Mouse (Mus musculus) embryonic facial prominence, embryonic 10.5 days (tissue): ENCODE results near the gene Rai1. TPM values are rescaled to one million over a fixed set of nuclear protein-coding genes. Genes with fewer than 3 reads are reported as not detected.

Experiments
- DNase-seq: peaks from one replicate; pipeline ENCODE4 v3.0.0-alpha.2; 2017; ENCODE audit warnings: low spot score
- H3K27ac ChIP-seq: fragments of 300-500 bp; sonication (generic); replicated peaks from 2 replicates; pipeline ENCODE4 v1.5.1; 2016; ENCODE audit warnings: mild to moderate bottlenecking
- H3K27me3 ChIP-seq: fragments of 300-500 bp; sonication (generic); replicated peaks from 2 replicates; pipeline ENCODE4 v1.6.1; 2016; ENCODE audit warnings: low read depth, mild to moderate bottlenecking; ENCODE audit not compliant: poor library complexity, severe bottlenecking
- H3K36me3 ChIP-seq: fragments of 300-500 bp; sonication (generic); replicated peaks from 2 replicates; pipeline ENCODE4 v1.6.1; 2016; ENCODE audit warnings: mild to moderate bottlenecking, moderate library complexity
- H3K4me1 ChIP-seq: fragments of 300-500 bp; sonication (generic); 2 replicates; pipeline ENCODE4 v1.6.1; 2016
- H3K4me3 ChIP-seq: fragments of 300-500 bp; sonication (generic); 2 replicates; pipeline ENCODE4 v1.5.1; 2016; ENCODE audit warnings: mild to moderate bottlenecking, moderate library complexity
- H3K9me3 ChIP-seq: fragments of 300-500 bp; sonication (generic); 2 replicates; pipeline ENCODE4 v1.6.1; 2016; ENCODE audit warnings: mild to moderate bottlenecking
- whole genome bisulfite sequencing: fragments of 180-500 bp; shearing (Covaris S2); methylation state at CpG from one replicate; pipeline ENCODE4 v1.1.7; 2016; 5-methylcytosine and 5-hydroxymethylcytosine counted together
- polyA plus RNA-seq: library from polyadenylated mRNA; unstranded; fragments of >200 nt; fragmentation: Nextera tagmentation; extraction: Ambion mirVana; gene quantifications from 2 replicates; pipeline ENCODE4 v1.2.1, GENCODE M21; 2016

The Rai1 gene
- polyA plus RNA-seq, 1 experiment from 2014 or later, result 33.8 TPM

DNA sequence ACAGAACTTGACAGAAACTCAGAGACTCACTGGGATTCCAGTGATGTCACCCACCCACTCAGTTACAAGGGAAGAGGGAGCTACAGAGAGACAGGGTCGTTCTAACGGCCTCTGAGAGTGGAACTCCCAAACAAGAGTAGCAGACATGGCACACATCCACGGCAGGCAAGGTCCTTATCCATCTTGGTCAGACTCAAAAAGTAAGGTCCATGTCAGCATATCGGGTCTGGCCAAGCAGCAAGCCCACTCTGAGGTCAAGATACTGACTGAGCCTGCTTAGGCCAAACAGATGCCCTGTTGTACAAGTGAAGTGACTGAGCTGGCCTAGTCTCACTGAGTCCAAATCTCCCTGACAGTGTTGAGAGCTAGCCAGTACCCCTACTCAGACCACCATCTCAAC, 103.9 kb downstream of the Rai1 start:
- Histone ChIP-seq H3K4me3 (peak overlapping the region; percentile 57), H3K4me1 (peaks cover 82% of the 10 kb centered on the region), H3K36me3 (peaks cover 43% of the 10 kb centered on the region), H3K27ac (peak overlapping the region; percentile 90), H3K9me3 (no peaks in the 10 kb centered on the region), H3K27me3 (no peaks in the 10 kb centered on the region)
- WGBS, result 74% methylated on average over 4 of the region's 4 CpGs
- no peak for DNase-seq

DNA sequence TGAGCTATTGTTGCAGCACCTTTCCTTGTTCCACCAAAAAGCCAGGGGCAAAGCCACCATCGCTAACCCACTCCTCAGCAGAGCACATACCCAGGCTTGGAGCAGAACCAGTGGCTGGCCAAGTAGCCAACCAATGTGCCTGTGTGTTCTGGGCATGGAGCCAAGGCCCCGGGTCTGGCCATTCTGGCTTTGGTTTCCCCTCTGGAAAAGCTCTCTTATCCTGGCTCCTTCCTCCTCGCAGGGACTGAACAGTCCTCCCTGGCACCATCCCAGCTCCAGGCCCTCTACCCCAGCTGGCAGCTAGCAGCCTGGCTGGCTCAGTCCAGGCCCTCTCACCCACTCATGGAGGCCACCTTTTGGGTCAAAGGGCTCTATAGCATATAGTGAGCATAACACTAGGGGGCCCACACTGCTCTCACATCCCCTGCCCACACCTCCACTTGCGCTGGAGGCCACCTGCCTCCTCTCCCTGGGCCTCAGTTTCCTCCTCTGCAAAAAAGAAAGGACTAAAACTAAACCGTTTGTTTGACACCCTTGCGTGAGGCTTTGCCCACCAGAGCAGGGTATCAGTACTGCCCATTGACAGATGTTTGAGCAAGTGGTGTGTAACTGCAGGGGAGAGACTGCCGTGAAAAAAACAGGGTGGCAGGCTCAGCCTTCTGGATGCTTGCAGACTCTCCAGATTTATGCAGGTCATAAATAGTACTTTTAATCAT, 104.6 kb downstream of the Rai1 start:
- peaks cover 37% of the 10 kb centered on the region for H3K36me3 ChIP-seq
- H3K27ac ChIP-seq, result peak overlapping the region; percentile 90
- no peak for DNase-seq
- WGBS, result 74% methylated on average over 7 of the region's 7 CpGs
- H3K4me3 ChIP-seq, result peak overlapping the region; percentile 57
- H3K27me3 ChIP-seq, result no peaks in the 10 kb centered on the region
- H3K9me3 ChIP-seq, result no peaks in the 10 kb centered on the region
- peaks cover 83% of the 10 kb centered on the region for H3K4me1 ChIP-seq

DNA sequence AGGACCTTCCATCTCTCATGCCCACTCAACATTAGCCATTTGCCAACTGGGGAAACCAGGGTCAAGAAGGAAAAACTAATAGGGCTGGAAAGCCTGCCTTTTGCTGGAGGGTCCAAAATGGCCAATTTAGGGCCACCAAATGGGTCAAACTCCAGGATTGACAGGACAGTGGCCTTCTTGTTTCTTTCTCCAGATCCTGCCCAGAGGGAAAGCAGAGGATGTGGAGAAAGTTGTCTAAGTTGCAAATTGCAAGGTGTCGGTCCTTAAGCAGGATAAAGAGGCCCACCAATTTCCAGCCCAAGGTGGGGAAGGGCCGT, 105.1 kb downstream of the Rai1 start:
- Histone ChIP-seq H3K9me3 (no peaks in the 10 kb centered on the region), H3K27ac (peak overlapping the region; percentile 90), H3K4me3 (peak overlapping the region; percentile 57), H3K4me1 (peaks cover 83% of the 10 kb centered on the region), H3K36me3 (peaks cover 32% of the 10 kb centered on the region), H3K27me3 (no peaks in the 10 kb centered on the region)
- WGBS, result 3% methylated on average over 2 of the region's 2 CpGs
- DNase-seq, result no peak

DNA sequence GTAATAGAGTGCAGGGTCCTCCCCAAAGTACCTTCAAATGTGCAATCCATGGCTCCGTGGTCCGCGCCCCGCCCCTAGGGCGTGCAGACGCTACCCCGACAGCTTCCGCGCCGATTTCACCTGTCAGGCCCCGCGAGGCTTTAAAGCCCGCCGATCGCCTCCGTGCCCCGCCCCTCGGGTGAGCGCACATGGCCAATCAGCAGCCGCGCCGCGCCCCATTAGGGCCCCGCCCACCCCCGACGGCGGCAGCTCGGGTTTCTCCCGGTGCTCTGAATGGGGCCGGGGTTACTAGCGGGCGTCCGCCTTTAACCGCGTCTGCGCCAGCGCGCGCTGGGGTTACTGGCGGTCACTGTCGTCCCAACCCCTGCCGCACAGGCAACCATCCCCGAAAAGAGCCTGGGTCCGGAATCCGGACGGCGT, 105.5 kb downstream of the Rai1 start:
- no peaks in the 10 kb centered on the region for H3K9me3 ChIP-seq
- H3K27me3 ChIP-seq, result no peaks in the 10 kb centered on the region
- peak overlapping the region; percentile 90 for H3K27ac ChIP-seq
- DNase-seq, result peak; percentile 98
- under 1% methylated on average over 47 of the region's 47 CpGs for WGBS
- H3K4me1 ChIP-seq, result peaks cover 83% of the 10 kb centered on the region
- H3K36me3 ChIP-seq, result peaks cover 28% of the 10 kb centered on the region
- peak overlapping the region; percentile 57 for H3K4me3 ChIP-seq

DNA sequence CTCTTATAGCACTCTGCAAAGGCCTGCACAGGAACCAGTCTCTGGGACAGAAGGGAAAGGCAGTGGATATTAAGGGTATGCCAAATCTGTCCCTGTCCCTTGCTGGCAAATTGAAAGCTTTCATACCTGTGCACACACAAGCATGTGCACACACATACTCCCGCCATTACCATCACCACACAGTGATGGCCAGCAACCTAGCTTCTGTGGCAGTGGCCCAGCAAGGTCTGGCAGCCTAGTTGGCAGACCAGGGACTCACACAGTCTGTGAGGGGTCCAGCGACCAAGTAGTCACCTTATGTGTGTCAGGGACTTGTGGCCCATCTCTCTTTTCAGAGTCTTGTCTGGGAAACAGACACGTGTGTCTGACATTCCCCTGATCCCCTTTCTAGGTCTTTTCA, 106.3 kb downstream of the Rai1 start:
- DNase-seq, result no peak
- 61% methylated on average over 3 of the region's 3 CpGs for WGBS
- Histone ChIP-seq H3K27ac (peak overlapping the region; percentile 90), H3K36me3 (peaks cover 26% of the 10 kb centered on the region), H3K27me3 (no peaks in the 10 kb centered on the region), H3K4me3 (peak overlapping the region; percentile 57), H3K9me3 (no peaks in the 10 kb centered on the region), H3K4me1 (peaks cover 86% of the 10 kb centered on the region)

DNA sequence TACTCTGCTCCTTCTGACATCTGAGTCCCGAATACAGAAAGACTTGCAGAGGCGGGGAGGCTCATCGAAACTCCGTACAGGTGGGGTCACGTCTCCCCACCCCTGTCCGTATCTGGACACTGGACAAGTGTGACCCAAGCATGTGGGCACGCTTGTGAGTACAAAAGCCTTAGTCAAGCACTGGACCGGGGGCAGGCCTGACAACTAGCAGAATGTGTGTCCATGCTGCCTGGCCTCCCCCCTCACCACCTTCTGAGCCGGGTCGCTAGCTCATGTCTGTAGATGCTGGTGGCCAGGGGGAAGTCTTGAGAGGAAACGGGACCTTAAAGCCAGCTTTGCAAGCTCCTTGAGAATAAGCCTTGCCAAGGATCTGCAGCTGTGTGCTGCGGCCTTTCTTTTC, 106.9 kb downstream of the Rai1 start:
- 50% methylated on average over 12 of the region's 12 CpGs for WGBS
- no peaks in the 10 kb centered on the region for H3K27me3 ChIP-seq
- no peak for DNase-seq
- peak overlapping the region; percentile 90 for H3K27ac ChIP-seq
- peak overlapping the region; percentile 57; the same call in 1 of the 2 replicates for H3K4me3 ChIP-seq
- peaks cover 20% of the 10 kb centered on the region for H3K36me3 ChIP-seq
- H3K9me3 ChIP-seq, result no peaks in the 10 kb centered on the region
- peaks cover 83% of the 10 kb centered on the region for H3K4me1 ChIP-seq

DNA sequence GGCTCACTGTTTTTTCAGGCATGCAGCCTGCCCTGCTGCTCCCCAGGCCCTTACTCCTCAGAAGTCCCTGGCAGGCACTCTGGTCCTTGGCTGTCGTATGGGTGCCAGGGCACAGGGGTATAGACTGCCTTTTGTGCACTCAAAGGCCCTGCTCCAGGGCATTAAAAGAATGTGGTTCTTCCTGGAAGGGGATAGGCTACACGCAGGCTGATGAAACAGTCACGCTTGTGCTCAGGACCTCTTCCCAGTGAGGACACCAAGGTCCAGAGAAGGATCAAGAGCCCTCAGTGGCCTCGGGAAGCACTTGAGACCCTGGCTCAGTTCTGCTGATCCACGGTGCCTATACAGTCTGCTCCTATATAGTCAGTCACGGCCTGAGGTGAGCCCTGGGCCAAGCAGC, 108.5 kb downstream of the Rai1 start:
- H3K4me1 ChIP-seq, result peaks cover 74% of the 10 kb centered on the region
- peak overlapping the region; percentile 90 for H3K27ac ChIP-seq
- peaks cover 21% of the 10 kb centered on the region for H3K36me3 ChIP-seq
- no peaks in the 10 kb centered on the region for H3K27me3 ChIP-seq
- H3K4me3 ChIP-seq, result no peak overlapping the region
- DNase-seq, result no peak
- H3K9me3 ChIP-seq, result no peaks in the 10 kb centered on the region
- WGBS, result 60% methylated on average over 6 of the region's 6 CpGs

DNA sequence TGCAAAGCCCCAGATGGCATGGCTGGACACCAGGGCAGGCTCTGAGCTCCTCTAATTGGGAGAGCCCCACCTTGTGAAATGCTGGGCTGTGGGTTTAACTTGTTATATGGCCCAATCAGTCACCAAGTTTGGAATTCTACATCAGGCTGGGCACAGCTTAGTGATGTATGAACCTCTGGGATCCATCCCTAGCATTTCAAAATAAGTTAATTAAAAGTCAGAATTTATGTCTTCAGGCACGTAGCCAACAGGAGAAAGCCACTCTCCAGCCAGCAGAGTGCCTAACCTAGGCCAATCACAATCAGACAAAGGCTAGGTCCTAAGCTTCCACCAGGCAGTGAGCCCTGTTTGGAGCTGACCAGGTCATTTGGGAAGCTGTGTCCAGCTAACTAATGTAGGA, 111.9 kb downstream of the Rai1 start:
- Histone ChIP-seq H3K4me1 (peaks cover 73% of the 10 kb centered on the region), H3K27me3 (peaks cover 1% of the 10 kb centered on the region; the same call in 1 of the 2 replicates), H3K36me3 (peaks cover 28% of the 10 kb centered on the region), H3K27ac (no peak overlapping the region), H3K4me3 (no peak overlapping the region), H3K9me3 (no peaks in the 10 kb centered on the region)
- WGBS, result 91% methylated on average over 1 of the region's 1 CpGs
- DNase-seq, result no peak

DNA sequence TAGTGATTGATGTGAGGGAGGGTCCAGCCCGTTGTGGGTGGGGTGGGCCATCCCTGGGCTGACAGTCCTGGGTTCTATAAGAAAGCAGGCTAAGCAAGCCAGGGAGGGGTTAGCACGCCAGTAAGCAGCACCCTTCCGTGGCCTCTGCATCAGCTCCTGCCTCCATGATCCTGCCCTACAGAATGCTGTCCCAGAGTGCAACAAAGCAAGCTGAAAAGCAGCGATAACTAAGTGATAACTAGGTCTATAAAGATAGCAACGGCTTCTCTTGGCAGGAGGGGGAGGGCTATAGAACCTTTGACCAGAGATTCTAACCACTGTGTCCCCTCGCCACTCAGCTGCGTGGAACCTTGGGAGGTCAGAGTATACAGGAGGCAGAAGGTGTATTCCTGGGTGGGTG, 112.7 kb downstream of the Rai1 start:
- no peak overlapping the region for H3K27ac ChIP-seq
- WGBS, result 92% methylated on average over 7 of the region's 7 CpGs

DNA sequence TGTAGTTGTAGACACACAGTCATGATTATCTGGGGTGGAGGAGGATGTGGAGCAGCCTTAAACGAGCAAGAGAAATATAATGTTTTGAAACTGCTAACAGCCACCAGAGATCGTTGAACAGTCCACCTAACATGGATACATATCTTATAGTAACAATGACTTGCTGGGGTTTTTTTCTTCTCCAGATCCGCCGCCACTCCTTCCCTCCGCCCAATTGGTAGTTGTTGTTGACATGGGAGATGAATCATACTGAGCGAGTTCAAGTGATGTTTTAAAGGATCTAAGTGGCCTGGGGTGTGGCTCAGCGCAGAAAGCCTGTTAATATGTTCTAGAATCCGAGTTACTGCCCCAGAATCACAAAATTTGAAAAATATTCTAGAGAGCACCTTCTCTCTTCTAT, 114.8 kb downstream of the Rai1 start:
- Histone ChIP-seq H3K4me1 (peaks cover 72% of the 10 kb centered on the region), H3K36me3 (peaks cover 28% of the 10 kb centered on the region), H3K27ac (peak overlapping the region; percentile 96), H3K27me3 (peaks cover 4% of the 10 kb centered on the region; the same call in 1 of the 2 replicates), H3K9me3 (no peaks in the 10 kb centered on the region), H3K4me3 (peak overlapping the region; percentile 79)
- 55% methylated on average over 8 of the region's 8 CpGs for WGBS
- no peak for DNase-seq

More for the DNA sequence above, 112.7 kb downstream of the Rai1 start:
- no peaks in the 10 kb centered on the region for H3K9me3 ChIP-seq
- no peak for DNase-seq
- peaks cover 28% of the 10 kb centered on the region for H3K36me3 ChIP-seq
- peaks cover 73% of the 10 kb centered on the region for H3K4me1 ChIP-seq
- H3K27me3 ChIP-seq, result peaks cover 4% of the 10 kb centered on the region; the same call in 1 of the 2 replicates
- no peak overlapping the region for H3K4me3 ChIP-seq

DNA sequence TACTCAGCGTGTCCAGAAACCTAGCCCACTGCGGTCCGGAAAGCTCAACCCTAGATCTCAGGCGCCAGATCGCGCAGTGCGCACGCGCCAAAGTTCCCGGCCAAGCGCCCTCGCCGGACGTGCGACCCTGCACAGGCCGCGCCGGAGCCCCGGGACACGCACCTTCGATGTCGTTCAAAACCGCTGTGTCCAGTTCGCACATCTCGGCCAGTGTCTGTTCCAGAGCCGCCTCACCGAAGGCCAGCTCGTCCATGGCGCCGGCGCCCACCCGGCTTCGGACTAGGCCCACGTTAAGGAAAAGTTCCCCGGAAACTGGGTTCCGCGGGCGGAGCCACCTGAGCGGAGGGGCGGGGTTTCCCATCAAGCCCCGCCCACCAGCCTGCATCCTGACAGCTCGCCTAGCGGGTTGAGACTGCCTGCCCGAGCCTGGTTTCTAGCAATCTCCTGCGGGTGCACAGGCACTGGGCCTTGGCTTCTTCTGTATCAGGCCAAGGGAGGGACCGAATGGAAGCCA, 115.5 kb downstream of the Rai1 start:
- Histone ChIP-seq H3K27ac (peak overlapping the region; percentile 96), H3K27me3 (peaks cover 4% of the 10 kb centered on the region; the same call in 1 of the 2 replicates), H3K9me3 (no peaks in the 10 kb centered on the region), H3K4me3 (peak overlapping the region; percentile 79), H3K4me1 (peaks cover 72% of the 10 kb centered on the region), H3K36me3 (peaks cover 27% of the 10 kb centered on the region)
- under 1% methylated on average over 46 of the region's 46 CpGs for WGBS
- peak; percentile 95 for DNase-seq

DNA sequence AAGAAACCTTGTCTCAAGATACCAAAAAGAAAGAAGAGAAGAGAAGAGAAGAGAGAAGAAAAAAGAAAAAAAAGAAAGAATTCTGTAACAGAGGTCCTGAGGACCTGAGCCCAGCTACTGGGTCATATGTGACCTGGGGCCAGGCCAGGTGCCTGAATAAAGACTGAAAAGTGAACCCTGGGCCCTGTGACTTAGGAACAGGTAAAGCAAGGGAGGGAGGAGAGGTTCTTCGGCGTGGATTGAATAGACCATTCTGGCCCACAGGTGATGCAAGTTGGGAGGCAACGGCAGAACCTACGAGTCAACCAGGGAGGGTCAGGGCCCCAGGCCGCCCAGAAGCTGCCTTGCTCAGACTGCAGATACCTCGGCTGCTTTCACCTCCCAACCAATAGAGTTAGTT, 116.6 kb downstream of the Rai1 start:
- WGBS, result 82% methylated on average over 6 of the region's 6 CpGs
- Histone ChIP-seq H3K36me3 (peaks cover 22% of the 10 kb centered on the region), H3K27me3 (peaks cover 4% of the 10 kb centered on the region; the same call in 1 of the 2 replicates), H3K4me1 (peaks cover 61% of the 10 kb centered on the region), H3K27ac (0 out of 2 replicates have a peak overlapping the region, but pooled peaks have one; percentile 48), H3K4me3 (no peak overlapping the region), H3K9me3 (no peaks in the 10 kb centered on the region)
- DNase-seq, result no peak

DNA sequence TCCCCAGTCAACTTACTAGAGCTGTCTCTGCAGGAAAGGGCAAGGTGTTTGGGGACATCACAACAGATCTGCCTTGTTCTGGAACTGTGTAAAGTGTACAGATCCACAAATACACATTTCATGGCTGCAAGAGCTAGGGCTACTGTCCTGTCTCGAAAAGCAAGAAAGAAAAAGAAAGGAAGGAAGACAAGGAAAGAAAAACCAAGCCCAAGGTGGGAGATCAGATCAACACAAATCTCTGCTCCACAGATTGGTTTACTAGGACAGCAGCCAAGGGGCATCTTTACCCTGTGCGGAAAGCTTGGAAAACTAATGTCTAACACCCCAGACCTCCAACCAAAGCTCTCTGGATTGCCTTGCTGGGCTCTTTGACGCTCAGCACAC, 117.3 kb downstream of the Rai1 start:
- Histone ChIP-seq H3K27ac (peak overlapping the region; percentile 75), H3K4me3 (peak overlapping the region; percentile 58), H3K36me3 (peaks cover 19% of the 10 kb centered on the region), H3K9me3 (no peaks in the 10 kb centered on the region), H3K4me1 (peaks cover 61% of the 10 kb centered on the region), H3K27me3 (peaks cover 4% of the 10 kb centered on the region; the same call in 1 of the 2 replicates)
- WGBS, result 46% methylated on average over 3 of the region's 3 CpGs
- DNase-seq, result no peak
